Mouse (Mus musculus) ovary, adult 18-20 months (tissue): Measurements from ENCODE around the gene Dpep1.
A peak's percentile ranks its signal among the peaks of the same experiment; 100 is the strongest.
"Not testable (repeated sequence)": the region's sequence is repeated elsewhere in the genome, so short reads cannot be mapped to it uniquely, and the experiment has no call there.

Source experiments
- DNase-seq: peaks from one replicate; pipeline ENCODE4 v3.0.0; 2022; ENCODE audit warnings: low spot score, mixed read lengths

Gene Dpep1

GRCm38 (mm10) chr8:123212321-123213117, 26.5 kb downstream of the Dpep1 start, which contains the start of the genes Chmp1a and Spata33:
Gene Chmp1a (minus strand): TSS chr8:123212763.
Gene Spata33 (plus strand): TSS chr8:123212832.
- peak; percentile 95 for DNase-seq

GRCm38 (mm10) chr8:123213118-123213772, 27.2 kb downstream of the Dpep1 start:
- DNase-seq = no peak

- no peak for DNase-seq
Observed at GRCm38 (mm10) chr8:123215430-123215829, 29.4 kb downstream of the Dpep1 start.

- no peak for DNase-seq
Observed at GRCm38 (mm10) chr8:123220917-123221316, 34.9 kb downstream of the Dpep1 start.

- peak; percentile 88 for DNase-seq
Observed at GRCm38 (mm10) chr8:123224278-123225266, 38.5 kb downstream of the Dpep1 start, which contains the start of gene Cdk10. Gene Cdk10 (plus strand): TSS chr8:123224842.

GRCm38 (mm10) chr8:123228416-123228815, 42.4 kb downstream of the Dpep1 start:
- DNase-seq = no peak

GRCm38 (mm10) chr8:123230326-123230725, 44.3 kb downstream of the Dpep1 start:
- not testable (repeated sequence) for DNase-seq

- DNase-seq = no peak
Observed at GRCm38 (mm10) chr8:123231742-123232141, 45.7 kb downstream of the Dpep1 start.

- DNase-seq = no peak
Observed at GRCm38 (mm10) chr8:123232553-123232952, 46.5 kb downstream of the Dpep1 start.

- no peak for DNase-seq
Observed at GRCm38 (mm10) chr8:123233300-123233699, 47.3 kb downstream of the Dpep1 start.

GRCm38 (mm10) chr8:123233760-123234159, 47.7 kb downstream of the Dpep1 start:
- no peak for DNase-seq

- DNase-seq = no peak
Observed at GRCm38 (mm10) chr8:123234918-123235519, 49.0 kb downstream of the Dpep1 start.

GRCm38 (mm10) chr8:123235520-123236497, 49.8 kb downstream of the Dpep1 start, which contains the start of gene Spata2l:
Gene Spata2l (minus strand): TSS chr8:123236233.
- DNase-seq = peak; percentile 80

- no peak for DNase-seq
Observed at GRCm38 (mm10) chr8:123239398-123239797, 53.4 kb downstream of the Dpep1 start.

GRCm38 (mm10) chr8:123242107-123242923, 56.3 kb downstream of the Dpep1 start:
- DNase-seq = no peak

- DNase-seq = no peak
Observed at GRCm38 (mm10) chr8:123243053-123243452, 57.0 kb downstream of the Dpep1 start.

- DNase-seq = no peak
Observed at GRCm38 (mm10) chr8:123244382-123244781, 58.3 kb downstream of the Dpep1 start.

GRCm38 (mm10) chr8:123245543-123245942, 59.5 kb downstream of the Dpep1 start:
- no peak for DNase-seq

- DNase-seq = no peak
Observed at GRCm38 (mm10) chr8:123247748-123248147, 61.7 kb downstream of the Dpep1 start.
